Comparison of ENCODE assay signal across 11 mouse cellular contexts in genomic region chr11:70049816-70050215, GRCm38 (mm10). TPM values are rescaled to one million over a fixed set of nuclear protein-coding genes. Genes with fewer than 3 reads are reported as not detected.
A peak's percentile ranks its signal among the peaks of the same experiment; 100 is the strongest.
DNase-seq lines count a peak whose midpoint lies in the region; ATAC-seq and TF ChIP-seq lines count a peak whose summit lies in the region.
"Had no signal": no experiment of that assay in that cellular context is flagged by ENCODE, and none has a peak within 500 bp of the region (broad histone marks: within the 10 kb centered on the region; RNA-seq: fewer than 3 reads in every experiment).

No protein-coding gene starts in this region.

- no peak overlapping the region for H3K4me2 ChIP-seq in intestine, postnatal 0 days (replicated peaks; ENCODE audit: low read depth)
- H3K4me2 ChIP-seq in intestine, embryonic 16.5 days (ENCODE audit: low read depth, low read length) = no peak overlapping the region
- H3K4me2 ChIP-seq: hindbrain, embryonic 14.5 days; stomach, embryonic 15.5 days had no signal

- H3K4me1 ChIP-seq in intestine, postnatal 0 days (replicated peaks; ENCODE audit: control insufficient read depth, insufficient read depth, low read length) = no peaks in the 10 kb centered on the region
- H3K4me1 ChIP-seq in intestine, embryonic 16.5 days (ENCODE audit: control insufficient read depth, insufficient read depth, low read length) = no peaks in the 10 kb centered on the region

- H3K9ac ChIP-seq in intestine, postnatal 0 days (ENCODE audit: low read depth, low read length) = no peak overlapping the region
- H3K9ac ChIP-seq in intestine, embryonic 16.5 days (ENCODE audit: low read depth, low read length) = no peak overlapping the region
- H3K9ac ChIP-seq: hindbrain, embryonic 14.5 days; stomach, embryonic 15.5 days had no signal

- H3K36me3 ChIP-seq in intestine, postnatal 0 days (ENCODE audit: control insufficient read depth, insufficient read depth) = no peaks in the 10 kb centered on the region
- H3K36me3 ChIP-seq in intestine, embryonic 16.5 days (ENCODE audit: control insufficient read depth, insufficient read depth, low read length) = no peaks in the 10 kb centered on the region
- H3K36me3 ChIP-seq: stomach, embryonic 15.5 days had no signal

- WGBS in intestine, postnatal 0 days = 51% methylated on average over 10 of the region's 10 CpGs
- WGBS in intestine, embryonic 16.5 days = 52% methylated on average over 10 of the region's 10 CpGs

- TF ChIP-seq CTCF in intestine, postnatal 0 days (IDR thresholded peaks at IDR 0.05; ENCODE audit: low read depth) = peak; percentile 53

- no peak overlapping the region for H3K4me3 ChIP-seq in intestine, postnatal 0 days (ENCODE audit: low read depth, low read length)
- H3K4me3 ChIP-seq in intestine, embryonic 16.5 days (ENCODE audit: low read length) = no peak overlapping the region
- H3K4me3 ChIP-seq: erythroblast, embryonic 14.5 days; stomach, embryonic 15.5 days had no signal

- no peaks in the 10 kb centered on the region for H3K9me3 ChIP-seq in intestine, postnatal 0 days (ENCODE audit: control insufficient read depth)
- H3K9me3 ChIP-seq in intestine, embryonic 16.5 days (ENCODE audit: control insufficient read depth, low read length) = no peaks in the 10 kb centered on the region
- H3K9me3 ChIP-seq: stomach, embryonic 15.5 days had no signal

- no peaks in the 10 kb centered on the region for H3K27me3 ChIP-seq in intestine, postnatal 0 days (replicated peaks; ENCODE audit: control insufficient read depth, insufficient read depth, low read length)
- 0 out of 2 replicates have a peak, but pooled peaks cover 4% of the 10 kb centered on the region for H3K27me3 ChIP-seq in intestine, embryonic 16.5 days (replicated peaks; ENCODE audit: control insufficient read depth, insufficient read depth, low read length)
- H3K27me3 ChIP-seq: stomach, embryonic 15.5 days had no signal

- DNase-seq in thymus, postnatal 0 days (ENCODE audit: low spot score) = peak; percentile 23
- DNase-seq in thymus, postnatal 36 days = no peak
- DNase-seq in c-Kit-positive CD71-positive TER-119-negative erythroid progenitor cells, embryonic 14.5 days (ENCODE audit: low read depth) = peak; percentile 14
- DNase-seq in layer of hippocampus, adult 9-11 months = no peak
- no peak for DNase-seq in heart, postnatal 4 days
- DNase-seq: heart, adult 11 months had no signal

- ATAC-seq in intestine, postnatal 0 days = no peak
- ATAC-seq in intestine, embryonic 16.5 days = no peak

- no peak overlapping the region for H3K27ac ChIP-seq in intestine, postnatal 0 days (ENCODE audit: low read depth, low read length)
- no peak overlapping the region for H3K27ac ChIP-seq in intestine, embryonic 16.5 days (ENCODE audit: low read length)
- H3K27ac ChIP-seq: hindbrain, embryonic 14.5 days; stomach, embryonic 15.5 days had no signal

RNA-seq across cellular contexts. Expression of gene Asgr1, which starts 4.1 kb away (rescaled TPM):
- polyA plus RNA-seq in intestine, postnatal 0 days (2015; fragmentation: Nextera tagmentation; extraction: Ambion mirVana) = not detected in 2 replicates
- 0.17 and 0.31 TPM in 2 replicates for polyA plus RNA-seq in intestine, embryonic 16.5 days (2015; fragmentation: Nextera tagmentation; extraction: Ambion mirVana)
- 0.31 and 0.49 TPM in 2 replicates for polyA plus RNA-seq in thymus, postnatal 0 days (2015; fragmentation: Nextera tagmentation; extraction: Ambion mirVana)
- not detected for total RNA-seq in heart, postnatal 4 days (2021)
- polyA plus RNA-seq: erythroblast, embryonic 14.5 days had no signal

RNA-seq across cellular contexts. Expression of gene Dlg4, which starts 33.1 kb away (rescaled TPM):
- polyA plus RNA-seq in intestine, postnatal 0 days (2015; fragmentation: Nextera tagmentation; extraction: Ambion mirVana) = 1.4 and 1.8 TPM in 2 replicates
- polyA plus RNA-seq in intestine, embryonic 16.5 days (2015; fragmentation: Nextera tagmentation; extraction: Ambion mirVana) = 5.1 and 6.1 TPM in 2 replicates
- polyA plus RNA-seq in thymus, postnatal 0 days (2015; fragmentation: Nextera tagmentation; extraction: Ambion mirVana) = 3.8 and 6.6 TPM in 2 replicates
- total RNA-seq in heart, postnatal 4 days (2021) = 10 to 100 TPM; 13.2 to 15.5 TPM

RNA-seq across cellular contexts. Expression of gene Acadvl, which starts 34.6 kb away (rescaled TPM):
- polyA plus RNA-seq in intestine, postnatal 0 days (2015; fragmentation: Nextera tagmentation; extraction: Ambion mirVana) = 203 and 215 TPM in 2 replicates
- 172 and 189 TPM in 2 replicates for polyA plus RNA-seq in intestine, embryonic 16.5 days (2015; fragmentation: Nextera tagmentation; extraction: Ambion mirVana)
- 105 and 107 TPM in 2 replicates for polyA plus RNA-seq in thymus, postnatal 0 days (2015; fragmentation: Nextera tagmentation; extraction: Ambion mirVana)
- 100 to 1,000 TPM; 862 to 957 TPM for total RNA-seq in heart, postnatal 4 days (2021)

RNA-seq across cellular contexts. Expression of gene Asgr2, which starts 42.6 kb away (rescaled TPM):
- polyA plus RNA-seq in intestine, postnatal 0 days (2015; fragmentation: Nextera tagmentation; extraction: Ambion mirVana) = 0.10 and 0.18 TPM in 2 replicates
- 0.44 and 0.57 TPM in 2 replicates for polyA plus RNA-seq in intestine, embryonic 16.5 days (2015; fragmentation: Nextera tagmentation; extraction: Ambion mirVana)
- polyA plus RNA-seq in thymus, postnatal 0 days (2015; fragmentation: Nextera tagmentation; extraction: Ambion mirVana) = 0.26 and 0.42 TPM in 2 replicates
- total RNA-seq in heart, postnatal 4 days (2021) = not detected
- polyA plus RNA-seq: erythroblast, embryonic 14.5 days; hindbrain, embryonic 14.5 days had no signal

RNA-seq across cellular contexts. Expression of gene Dvl2, which starts 49.4 kb away (rescaled TPM):
- 9.1 TPM in 2 replicates for polyA plus RNA-seq in intestine, postnatal 0 days (2015; fragmentation: Nextera tagmentation; extraction: Ambion mirVana)
- 23.8 and 26.0 TPM in 2 replicates for polyA plus RNA-seq in intestine, embryonic 16.5 days (2015; fragmentation: Nextera tagmentation; extraction: Ambion mirVana)
- 20.6 and 21.0 TPM in 2 replicates for polyA plus RNA-seq in thymus, postnatal 0 days (2015; fragmentation: Nextera tagmentation; extraction: Ambion mirVana)
- total RNA-seq in heart, postnatal 4 days (2021) = 10 to 100 TPM; 13.1 to 14.0 TPM

Comparison
In these comparisons a context has a peak if more than half of its experiments do, and no peak if none do; other contexts are left out.
1. DNase-seq: peak in thymus, postnatal 0 days (single experiment) and c-Kit-positive CD71-positive TER-119-negative erythroid progenitor cells, embryonic 14.5 days (single experiment); none in thymus, postnatal 36 days (0 of 2), layer of hippocampus, adult 9-11 months (single experiment) and heart, postnatal 4 days (single experiment).